Mouse (Mus musculus): ENCODE data around the gene Sppl2c.

Sppl2c gene

GRCm38 (mm10) chr11:104186135-104186836 lies at the start of gene Sppl2c:
TSS of gene Sppl2c (plus strand) at chr11:104186327.
- DNase-seq (ENCODE audit: low read depth, low spot score), result no peak
- H3K36me3 ChIP-seq (ENCODE audit: control insufficient read depth, insufficient read depth, low read length, poor library complexity, severe bottlenecking), result no peaks in the 10 kb centered on the region

GRCm38 (mm10) chr11:104138976-104139375 lies 47.2 kb upstream of the Sppl2c start:
- Histone ChIP-seq H3K27me3 (ENCODE audit: control insufficient read depth, insufficient read depth, low read length, poor library complexity, severe bottlenecking) (no peaks in the 10 kb centered on the region), H3K36me3 (ENCODE audit: control insufficient read depth, insufficient read depth, low read length, poor library complexity, severe bottlenecking) (no peaks in the 10 kb centered on the region)
- DNase-seq (ENCODE audit: low read depth, low spot score), result no peak

More at GRCm38 (mm10) chr11:104186135-104186836, at the start of gene Sppl2c:
- no peaks in the 10 kb centered on the region for H3K27me3 ChIP-seq (ENCODE audit: control insufficient read depth, insufficient read depth, low read length, poor library complexity, severe bottlenecking)

GRCm38 (mm10) chr11:104144930-104145329 lies 41.2 kb upstream of the Sppl2c start:
- H3K36me3 ChIP-seq (ENCODE audit: control insufficient read depth, insufficient read depth, low read length, poor library complexity, severe bottlenecking), result no peaks in the 10 kb centered on the region
- H3K27me3 ChIP-seq (ENCODE audit: control insufficient read depth, insufficient read depth, low read length, poor library complexity, severe bottlenecking), result no peaks in the 10 kb centered on the region
- DNase-seq (ENCODE audit: low read depth, low spot score), result no peak

- DNase-seq (ENCODE audit: low read depth, low spot score), result no peak
- H3K27me3 ChIP-seq (ENCODE audit: control insufficient read depth, insufficient read depth, low read length, poor library complexity, severe bottlenecking), result no peaks in the 10 kb centered on the region
- H3K36me3 ChIP-seq (ENCODE audit: control insufficient read depth, insufficient read depth, low read length, poor library complexity, severe bottlenecking), result no peaks in the 10 kb centered on the region
Measured at GRCm38 (mm10) chr11:104148787-104149186, 37.3 kb upstream of the Sppl2c start.

- Histone ChIP-seq H3K36me3 (ENCODE audit: control insufficient read depth, insufficient read depth, low read length, poor library complexity, severe bottlenecking) (no peaks in the 10 kb centered on the region), H3K27me3 (ENCODE audit: control insufficient read depth, insufficient read depth, low read length, poor library complexity, severe bottlenecking) (no peaks in the 10 kb centered on the region)
- DNase-seq (ENCODE audit: low read depth, low spot score), result no peak
Measured at GRCm38 (mm10) chr11:104150911-104151310, 35.2 kb upstream of the Sppl2c start.

- H3K36me3 ChIP-seq (ENCODE audit: control insufficient read depth, insufficient read depth, low read length, poor library complexity, severe bottlenecking), result no peaks in the 10 kb centered on the region
- no peaks in the 10 kb centered on the region for H3K27me3 ChIP-seq (ENCODE audit: control insufficient read depth, insufficient read depth, low read length, poor library complexity, severe bottlenecking)
- no peak for DNase-seq (ENCODE audit: low read depth, low spot score)
Measured at GRCm38 (mm10) chr11:104154332-104154731, 31.8 kb upstream of the Sppl2c start.

GRCm38 (mm10) chr11:104154820-104155635 lies 31.1 kb upstream of the Sppl2c start:
- no peak for DNase-seq (ENCODE audit: low read depth, low spot score)
- Histone ChIP-seq H3K27me3 (ENCODE audit: control insufficient read depth, insufficient read depth, low read length, poor library complexity, severe bottlenecking) (no peaks in the 10 kb centered on the region), H3K36me3 (ENCODE audit: control insufficient read depth, insufficient read depth, low read length, poor library complexity, severe bottlenecking) (no peaks in the 10 kb centered on the region)

GRCm38 (mm10) chr11:104155899-104156298 lies 30.2 kb upstream of the Sppl2c start:
- Histone ChIP-seq H3K36me3 (ENCODE audit: control insufficient read depth, insufficient read depth, low read length, poor library complexity, severe bottlenecking) (no peaks in the 10 kb centered on the region), H3K27me3 (ENCODE audit: control insufficient read depth, insufficient read depth, low read length, poor library complexity, severe bottlenecking) (no peaks in the 10 kb centered on the region)
- DNase-seq (ENCODE audit: low read depth, low spot score), result no peak

- Histone ChIP-seq H3K36me3 (ENCODE audit: control insufficient read depth, insufficient read depth, low read length, poor library complexity, severe bottlenecking) (no peaks in the 10 kb centered on the region), H3K27me3 (ENCODE audit: control insufficient read depth, insufficient read depth, low read length, poor library complexity, severe bottlenecking) (no peaks in the 10 kb centered on the region)
- no peak for DNase-seq (ENCODE audit: low read depth, low spot score)
Measured at GRCm38 (mm10) chr11:104156391-104156790, 29.7 kb upstream of the Sppl2c start.

- Histone ChIP-seq H3K27me3 (ENCODE audit: control insufficient read depth, insufficient read depth, low read length, poor library complexity, severe bottlenecking) (no peaks in the 10 kb centered on the region), H3K36me3 (ENCODE audit: control insufficient read depth, insufficient read depth, low read length, poor library complexity, severe bottlenecking) (no peaks in the 10 kb centered on the region)
- DNase-seq (ENCODE audit: low read depth, low spot score), result peak; percentile 17
Measured at GRCm38 (mm10) chr11:104157603-104158259, 28.4 kb upstream of the Sppl2c start.

- no peak for DNase-seq (ENCODE audit: low read depth, low spot score)
- H3K27me3 ChIP-seq (ENCODE audit: control insufficient read depth, insufficient read depth, low read length, poor library complexity, severe bottlenecking), result no peaks in the 10 kb centered on the region
- no peaks in the 10 kb centered on the region for H3K36me3 ChIP-seq (ENCODE audit: control insufficient read depth, insufficient read depth, low read length, poor library complexity, severe bottlenecking)
Measured at GRCm38 (mm10) chr11:104158260-104158907, 27.7 kb upstream of the Sppl2c start.

GRCm38 (mm10) chr11:104159769-104160272 lies 26.3 kb upstream of the Sppl2c start:
- no peaks in the 10 kb centered on the region for H3K27me3 ChIP-seq (ENCODE audit: control insufficient read depth, insufficient read depth, low read length, poor library complexity, severe bottlenecking)
- H3K36me3 ChIP-seq (ENCODE audit: control insufficient read depth, insufficient read depth, low read length, poor library complexity, severe bottlenecking), result no peaks in the 10 kb centered on the region
- DNase-seq (ENCODE audit: low read depth, low spot score), result no peak

GRCm38 (mm10) chr11:104161153-104161552 lies 25.0 kb upstream of the Sppl2c start:
- H3K36me3 ChIP-seq (ENCODE audit: control insufficient read depth, insufficient read depth, low read length, poor library complexity, severe bottlenecking), result no peaks in the 10 kb centered on the region
- H3K27me3 ChIP-seq (ENCODE audit: control insufficient read depth, insufficient read depth, low read length, poor library complexity, severe bottlenecking), result no peaks in the 10 kb centered on the region
- DNase-seq (ENCODE audit: low read depth, low spot score), result no peak

- Histone ChIP-seq H3K27me3 (ENCODE audit: control insufficient read depth, insufficient read depth, low read length, poor library complexity, severe bottlenecking) (no peaks in the 10 kb centered on the region), H3K36me3 (ENCODE audit: control insufficient read depth, insufficient read depth, low read length, poor library complexity, severe bottlenecking) (no peaks in the 10 kb centered on the region)
- no peak for DNase-seq (ENCODE audit: low read depth, low spot score)
Measured at GRCm38 (mm10) chr11:104164257-104164656, 21.9 kb upstream of the Sppl2c start.
